Mouse (Mus musculus) midbrain, embryonic 12.5 days (tissue): ENCODE data around the gene Slc15a2. TPM values are rescaled to one million over a fixed set of nuclear protein-coding genes. Genes with fewer than 3 reads are reported as not detected.

Experiments
- ATAC-seq: fragments of 200-750 bp; cut with Nextera tagmentation; 2 replicates; pipeline ENCODE4 v1.8.0; 2017; ENCODE audit warnings: low read depth, moderate TSS enrichment, moderate library complexity; ENCODE audit not compliant: low FRiP score
- H3K27ac ChIP-seq: fragments of 300-500 bp; sonication (generic); replicated peaks from 2 replicates; pipeline ENCODE4 v1.5.1; 2016; ENCODE audit warnings: mild to moderate bottlenecking
- H3K27me3 ChIP-seq: fragments of 300-500 bp; sonication (generic); 2 replicates; pipeline ENCODE4 v1.6.1; 2016; ENCODE audit warnings: mild to moderate bottlenecking
- H3K36me3 ChIP-seq: fragments of 300-500 bp; sonication (generic); 2 replicates; pipeline ENCODE4 v1.6.1; 2016
- H3K4me1 ChIP-seq: fragments of 300-500 bp; sonication (generic); 2 replicates; pipeline ENCODE4 v1.6.1; 2016
- H3K4me2 ChIP-seq: fragments of 300-500 bp; sonication (generic); replicated peaks from 2 replicates; pipeline ENCODE4 v1.6.1; 2016; ENCODE audit warnings: mild to moderate bottlenecking, moderate library complexity
- H3K4me3 ChIP-seq: fragments of 300-500 bp; sonication (generic); 2 replicates; pipeline ENCODE4 v1.5.1; 2016; ENCODE audit warnings: mild to moderate bottlenecking
- H3K9ac ChIP-seq: fragments of 300-500 bp; sonication (generic); replicated peaks from 2 replicates; pipeline ENCODE4 v1.6.1; 2016; ENCODE audit warnings: mild to moderate bottlenecking, moderate library complexity
- H3K9me3 ChIP-seq: fragments of 300-500 bp; sonication (generic); 2 replicates; pipeline ENCODE4 v1.6.1; 2016; ENCODE audit warnings: mild to moderate bottlenecking
- WGBS: fragments of 180-500 bp; shearing (Covaris S2); methylation state at CpG from one replicate; pipeline ENCODE4 v1.1.7; 2016; 5-methylcytosine and 5-hydroxymethylcytosine counted together
- polyA plus RNA-seq: library from polyadenylated mRNA; unstranded; fragments of >200 nt; fragmentation: Nextera tagmentation; extraction: Ambion mirVana; gene quantifications from 2 replicates; pipeline ENCODE4 v1.2.1, GENCODE M21; 2016

The Slc15a2 gene
- polyA plus RNA-seq, 1 experiment from 2014 or later = 2.9 TPM

GRCm38 (mm10) chr16:36747068-36747467 lies 37.7 kb downstream of the Slc15a2 start:
- no peak overlapping the region for H3K4me2 ChIP-seq
- 87% methylated on average over 4 of the region's 4 CpGs for WGBS
- H3K9ac ChIP-seq = no peak overlapping the region
- no peaks in the 10 kb centered on the region for H3K9me3 ChIP-seq
- no peak for ATAC-seq
- H3K4me1 ChIP-seq = no peaks in the 10 kb centered on the region
- no peak overlapping the region for H3K4me3 ChIP-seq
- H3K27me3 ChIP-seq = no peaks in the 10 kb centered on the region
- no peak overlapping the region for H3K27ac ChIP-seq
- no peaks in the 10 kb centered on the region for H3K36me3 ChIP-seq

- ATAC-seq = no peak
- Histone ChIP-seq H3K9ac (no peak overlapping the region), H3K4me2 (no peak overlapping the region), H3K4me3 (no peak overlapping the region), H3K27me3 (no peaks in the 10 kb centered on the region), H3K36me3 (no peaks in the 10 kb centered on the region), H3K27ac (no peak overlapping the region), H3K9me3 (no peaks in the 10 kb centered on the region), H3K4me1 (no peaks in the 10 kb centered on the region)
- WGBS = 84% methylated on average over 8 of the region's 8 CpGs
Observed at GRCm38 (mm10) chr16:36743580-36743979, 41.2 kb downstream of the Slc15a2 start.

GRCm38 (mm10) chr16:36739404-36739930 lies 45.3 kb downstream of the Slc15a2 start:
- no peak overlapping the region for H3K27ac ChIP-seq
- no peak overlapping the region for H3K4me2 ChIP-seq
- no peak overlapping the region for H3K9ac ChIP-seq
- no peak overlapping the region for H3K4me3 ChIP-seq
- H3K4me1 ChIP-seq = no peaks in the 10 kb centered on the region
- WGBS = 32% methylated on average over 4 of the region's 4 CpGs
- H3K27me3 ChIP-seq = no peaks in the 10 kb centered on the region
- no peaks in the 10 kb centered on the region for H3K9me3 ChIP-seq
- H3K36me3 ChIP-seq = no peaks in the 10 kb centered on the region
- ATAC-seq = no peak

GRCm38 (mm10) chr16:36735421-36735820 lies 49.3 kb downstream of the Slc15a2 start:
- ATAC-seq = no peak
- 79% methylated on average over 3 of the region's 3 CpGs for WGBS

GRCm38 (mm10) chr16:36733827-36734226 lies 50.9 kb downstream of the Slc15a2 start:
- no peaks in the 10 kb centered on the region for H3K4me1 ChIP-seq
- H3K9ac ChIP-seq = no peak overlapping the region
- no peaks in the 10 kb centered on the region for H3K36me3 ChIP-seq
- no peaks in the 10 kb centered on the region for H3K9me3 ChIP-seq
- no peak overlapping the region for H3K27ac ChIP-seq
- ATAC-seq = no peak
- no peaks in the 10 kb centered on the region for H3K27me3 ChIP-seq
- no peak overlapping the region for H3K4me3 ChIP-seq
- WGBS = 86% methylated on average over 1 of the region's 1 CpGs
- no peak overlapping the region for H3K4me2 ChIP-seq

More at GRCm38 (mm10) chr16:36735421-36735820, 49.3 kb downstream of the Slc15a2 start:
- H3K27ac ChIP-seq = no peak overlapping the region
- H3K4me1 ChIP-seq = no peaks in the 10 kb centered on the region
- no peak overlapping the region for H3K4me2 ChIP-seq
- no peaks in the 10 kb centered on the region for H3K27me3 ChIP-seq
- no peak overlapping the region for H3K9ac ChIP-seq
- H3K9me3 ChIP-seq = no peaks in the 10 kb centered on the region
- no peaks in the 10 kb centered on the region for H3K36me3 ChIP-seq
- H3K4me3 ChIP-seq = no peak overlapping the region

GRCm38 (mm10) chr16:36732572-36732971 lies 52.2 kb downstream of the Slc15a2 start:
- Histone ChIP-seq H3K4me1 (no peaks in the 10 kb centered on the region), H3K27ac (no peak overlapping the region), H3K36me3 (no peaks in the 10 kb centered on the region), H3K4me2 (no peak overlapping the region), H3K9ac (no peak overlapping the region), H3K4me3 (no peak overlapping the region), H3K27me3 (no peaks in the 10 kb centered on the region), H3K9me3 (no peaks in the 10 kb centered on the region)
- ATAC-seq = no peak

GRCm38 (mm10) chr16:36728959-36729358 lies 55.8 kb downstream of the Slc15a2 start:
- H3K27me3 ChIP-seq = no peaks in the 10 kb centered on the region
- no peaks in the 10 kb centered on the region for H3K4me1 ChIP-seq
- no peaks in the 10 kb centered on the region for H3K9me3 ChIP-seq
- ATAC-seq = no peak
- no peaks in the 10 kb centered on the region for H3K36me3 ChIP-seq
- no peak overlapping the region for H3K4me3 ChIP-seq
- no peak overlapping the region for H3K27ac ChIP-seq
- no peak overlapping the region for H3K4me2 ChIP-seq
- WGBS = 93% methylated on average over 2 of the region's 2 CpGs
- H3K9ac ChIP-seq = no peak overlapping the region

- Histone ChIP-seq H3K4me2 (no peak overlapping the region), H3K36me3 (no peaks in the 10 kb centered on the region), H3K4me1 (no peaks in the 10 kb centered on the region), H3K27ac (no peak overlapping the region), H3K9me3 (no peaks in the 10 kb centered on the region), H3K27me3 (0 out of 2 replicates have a peak, but pooled peaks cover 9% of the 10 kb centered on the region), H3K4me3 (no peak overlapping the region), H3K9ac (no peak overlapping the region)
- WGBS = 86% methylated on average over 3 of the region's 3 CpGs
- no peak for ATAC-seq
Observed at GRCm38 (mm10) chr16:36723880-36724443, 60.8 kb downstream of the Slc15a2 start.

GRCm38 (mm10) chr16:36722739-36723138 lies 62.0 kb downstream of the Slc15a2 start:
- Histone ChIP-seq H3K9me3 (no peaks in the 10 kb centered on the region), H3K4me3 (no peak overlapping the region), H3K4me2 (no peak overlapping the region), H3K27me3 (0 out of 2 replicates have a peak, but pooled peaks cover 9% of the 10 kb centered on the region), H3K36me3 (no peaks in the 10 kb centered on the region), H3K9ac (no peak overlapping the region), H3K27ac (no peak overlapping the region), H3K4me1 (no peaks in the 10 kb centered on the region)
- no peak for ATAC-seq
- 20% methylated on average over 4 of the region's 4 CpGs for WGBS

GRCm38 (mm10) chr16:36720194-36721055 lies 64.3 kb downstream of the Slc15a2 start:
- ATAC-seq = no peak
- 69% methylated on average over 13 of the region's 13 CpGs for WGBS
- H3K4me2 ChIP-seq = no peak overlapping the region
- no peak overlapping the region for H3K9ac ChIP-seq
- no peak overlapping the region for H3K27ac ChIP-seq
- H3K9me3 ChIP-seq = no peaks in the 10 kb centered on the region
- H3K4me1 ChIP-seq = no peaks in the 10 kb centered on the region
- H3K4me3 ChIP-seq = no peak overlapping the region
- 0 out of 2 replicates have a peak, but pooled peaks cover 9% of the 10 kb centered on the region for H3K27me3 ChIP-seq
- no peaks in the 10 kb centered on the region for H3K36me3 ChIP-seq

- no peak overlapping the region for H3K27ac ChIP-seq
Observed at GRCm38 (mm10) chr16:36718637-36719036, 66.1 kb downstream of the Slc15a2 start.

GRCm38 (mm10) chr16:36717481-36717880 lies 67.3 kb downstream of the Slc15a2 start:
- no peak for ATAC-seq
- 0 out of 2 replicates have a peak, but pooled peaks cover 6% of the 10 kb centered on the region for H3K27me3 ChIP-seq
- no peak overlapping the region for H3K4me2 ChIP-seq
- H3K36me3 ChIP-seq = no peaks in the 10 kb centered on the region
- WGBS = 92% methylated on average over 4 of the region's 4 CpGs
- H3K4me3 ChIP-seq = no peak overlapping the region
- H3K27ac ChIP-seq = no peak overlapping the region
- H3K9me3 ChIP-seq = no peaks in the 10 kb centered on the region
- H3K4me1 ChIP-seq = no peaks in the 10 kb centered on the region
- H3K9ac ChIP-seq = no peak overlapping the region

More at GRCm38 (mm10) chr16:36718637-36719036, 66.1 kb downstream of the Slc15a2 start:
- H3K9me3 ChIP-seq = no peaks in the 10 kb centered on the region
- H3K4me3 ChIP-seq = no peak overlapping the region
- no peak overlapping the region for H3K4me2 ChIP-seq
- ATAC-seq = no peak
- 0 out of 2 replicates have a peak, but pooled peaks cover 9% of the 10 kb centered on the region for H3K27me3 ChIP-seq
- no peaks in the 10 kb centered on the region for H3K4me1 ChIP-seq
- H3K36me3 ChIP-seq = no peaks in the 10 kb centered on the region
- H3K9ac ChIP-seq = no peak overlapping the region
